Mouse (Mus musculus) inflammation-experienced regulatory T-cells (primary cell): ENCODE data around the gene Mynn. TPM values are rescaled to one million over a fixed set of nuclear protein-coding genes. Genes with fewer than 3 reads are reported as not detected.

Experiments
- polyA plus RNA-seq, 2 experiments: library from polyadenylated mRNA; unstranded; fragments of 100-300 nt; shearing (Covaris generic); gene quantifications; one replicate each; pipeline ENCODE4 v1.2.1; 2017

The Mynn gene
- 10 to 100 TPM; 47.3 to 51.0 TPM for polyA plus RNA-seq

GRCm38 (mm10) chr3:30602065-30602739 lies at the start of gene Mynn:
Gene Mynn, plus strand, starts transcription at chr3:30602065.

GRCm38 (mm10) chr3:30599711-30600545 lies 1.9 kb upstream of the Mynn start, which contains the start of gene Actrt3:
Gene Actrt3, minus strand, starts transcription at chr3:30599939.

GRCm38 (mm10) chr3:30644207-30644606 lies 42.3 kb downstream of the Mynn start, which contains the start of gene Lrriq4:
Gene Lrriq4, plus strand, starts transcription at chr3:30644507.

GRCm38 (mm10) chr3:30647440-30648090 lies 45.7 kb downstream of the Mynn start, which contains the start of gene Lrrc34:
Gene Lrrc34, minus strand, starts transcription at chr3:30647869.

Other genes starting within 250 kb of the Mynn start
- 1 to 10 TPM in 1 of 2 experiments, under 1 TPM in 1; 0.43 to 1.1 TPM for gene Mecom, start 54.1 kb upstream of the Mynn start, polyA plus RNA-seq
- gene Actrt3, start 2.1 kb upstream of the Mynn start, polyA plus RNA-seq, result under 1 TPM in 1 of 2 experiments, not detected in 1; 0.34 TPM
- under 1 TPM; 0.12 to 0.32 TPM for gene Lrriq4, start 42.4 kb downstream of the Mynn start, polyA plus RNA-seq
- gene Lrrc34, start 45.8 kb downstream of the Mynn start, polyA plus RNA-seq, result under 1 TPM in 1 of 2 experiments, not detected in 1; 0.29 TPM
- under 1 TPM in 1 of 2 experiments, not detected in 1; 0.73 TPM for gene Lrrc31, start 97.8 kb downstream of the Mynn start, polyA plus RNA-seq
- under 1 TPM; 0.16 to 0.67 TPM for gene Samd7, start 144.2 kb downstream of the Mynn start, polyA plus RNA-seq
- 10 to 100 TPM; 73.0 to 75.6 TPM for gene Sec62, start 190.8 kb downstream of the Mynn start, polyA plus RNA-seq